Mouse (Mus musculus) 3134 (cell line): ENCODE measurements around the gene Rgs12.

Source experiments
- DNase-seq: peaks from one replicate; pipeline ENCODE4 v3.0.0-alpha.2; 2011; ENCODE audit warnings: low spot score; ENCODE audit not compliant: insufficient read length; ENCODE audit errors: extremely low read depth

The Rgs12 gene

GRCm38 (mm10) chr5:34931091-34931490 is 18.2 kb upstream of the Rgs12 start:
- DNase-seq, result no peak

GRCm38 (mm10) chr5:34931516-34932457 is 17.5 kb upstream of the Rgs12 start:
- DNase-seq, result no peak

- DNase-seq, result no peak
Observed at GRCm38 (mm10) chr5:34932458-34932806, 16.8 kb upstream of the Rgs12 start.

GRCm38 (mm10) chr5:34933461-34933860 is 15.8 kb upstream of the Rgs12 start:
- no peak for DNase-seq

DNA sequence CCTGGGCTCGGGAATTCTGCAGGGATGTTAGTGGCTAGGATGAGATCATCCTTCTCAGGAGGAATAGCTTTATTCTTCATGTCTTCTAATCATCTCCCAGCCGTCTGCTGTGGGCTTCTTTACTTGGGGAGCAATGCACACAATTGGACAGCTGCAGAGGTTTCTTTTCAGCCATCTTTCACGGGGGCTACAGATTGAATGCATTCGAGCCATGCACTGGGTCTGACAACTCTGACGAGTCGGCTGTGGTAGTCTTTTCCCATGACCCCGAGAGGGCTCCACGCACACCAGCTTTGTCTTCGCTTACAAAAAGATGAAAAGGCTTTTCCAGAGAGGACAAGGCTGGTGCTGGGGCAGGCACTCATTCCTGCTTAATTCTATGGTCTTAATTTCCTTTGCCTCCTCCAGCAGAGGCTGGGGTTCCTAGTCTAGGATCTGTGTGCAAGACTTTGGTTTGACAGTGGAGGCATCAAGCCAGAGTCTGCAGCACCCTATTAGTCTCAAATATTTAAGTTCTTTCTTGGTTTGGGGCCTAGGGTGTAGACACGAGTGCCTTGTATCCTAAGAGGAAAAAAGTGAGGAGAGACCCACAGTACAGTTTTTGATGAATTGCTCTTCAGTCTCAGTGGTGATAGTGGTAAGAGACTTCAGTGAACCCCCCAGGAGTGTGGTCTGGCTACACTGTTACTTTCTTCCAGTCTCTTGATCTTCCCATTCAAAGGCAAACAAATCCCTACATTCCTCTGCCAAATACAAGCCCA is 7.4 kb upstream of the Rgs12 start:
- no peak for DNase-seq

DNA sequence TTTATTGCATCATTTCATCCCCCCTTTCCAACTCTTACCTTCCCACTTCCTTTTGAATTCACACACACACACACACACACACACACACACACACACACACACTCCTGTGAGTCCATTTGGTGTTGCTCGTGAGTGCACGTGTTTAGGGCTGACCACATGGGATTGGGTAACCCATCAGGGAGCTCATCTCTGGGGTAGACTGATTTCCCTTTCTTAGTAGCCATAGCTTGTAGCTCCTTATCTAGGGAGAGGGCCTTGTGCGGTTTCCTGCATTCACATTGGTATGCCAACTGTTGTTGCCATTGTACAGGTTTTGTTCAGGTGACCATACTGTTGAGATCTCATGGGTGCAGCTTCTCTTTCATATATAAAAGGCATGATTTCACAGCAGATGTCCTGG is 5.8 kb upstream of the Rgs12 start:
- no peak for DNase-seq

GRCm38 (mm10) chr5:34949769-34950211 is 545 bp downstream of the Rgs12 start:
- no peak for DNase-seq

GRCm38 (mm10) chr5:34950486-34951160 is 1.4 kb downstream of the Rgs12 start:
- no peak for DNase-seq

DNA sequence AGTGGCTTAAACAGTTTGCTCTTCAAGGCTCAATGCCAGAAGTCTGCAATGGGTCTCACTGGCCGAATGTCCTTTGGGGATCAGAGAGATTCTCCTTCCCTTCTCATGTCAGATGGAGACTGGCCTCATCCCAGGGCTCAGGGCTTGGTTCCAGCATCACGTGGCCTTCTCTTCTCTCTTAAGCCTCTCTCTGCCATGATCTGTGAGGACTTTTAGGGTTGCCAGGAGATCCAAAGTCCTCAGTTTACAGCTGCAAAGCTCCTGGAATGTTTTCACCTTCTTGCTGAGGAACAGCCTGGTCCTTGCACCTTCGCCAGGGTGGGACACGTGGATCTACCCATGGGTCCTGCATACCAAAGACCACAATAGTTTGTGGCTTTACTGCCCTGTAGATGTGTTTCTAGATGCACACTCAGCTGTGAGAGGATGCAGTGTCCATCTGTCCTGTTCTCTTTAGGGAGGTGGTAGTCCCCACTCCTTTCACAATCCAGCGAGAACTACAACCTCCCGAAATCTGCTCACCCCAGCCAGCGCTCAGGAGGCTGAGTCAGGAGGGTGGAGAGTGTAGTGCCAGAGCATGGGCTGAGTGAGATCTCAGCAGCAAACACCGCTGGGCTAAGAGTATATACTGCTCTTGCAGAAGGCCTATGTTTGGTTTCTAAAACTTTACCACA is 2.1 kb downstream of the Rgs12 start:
- no peak for DNase-seq

GRCm38 (mm10) chr5:34954508-34954907 is 5.3 kb downstream of the Rgs12 start:
- no peak for DNase-seq

GRCm38 (mm10) chr5:34955630-34956029 is 6.4 kb downstream of the Rgs12 start:
- no peak for DNase-seq

DNA sequence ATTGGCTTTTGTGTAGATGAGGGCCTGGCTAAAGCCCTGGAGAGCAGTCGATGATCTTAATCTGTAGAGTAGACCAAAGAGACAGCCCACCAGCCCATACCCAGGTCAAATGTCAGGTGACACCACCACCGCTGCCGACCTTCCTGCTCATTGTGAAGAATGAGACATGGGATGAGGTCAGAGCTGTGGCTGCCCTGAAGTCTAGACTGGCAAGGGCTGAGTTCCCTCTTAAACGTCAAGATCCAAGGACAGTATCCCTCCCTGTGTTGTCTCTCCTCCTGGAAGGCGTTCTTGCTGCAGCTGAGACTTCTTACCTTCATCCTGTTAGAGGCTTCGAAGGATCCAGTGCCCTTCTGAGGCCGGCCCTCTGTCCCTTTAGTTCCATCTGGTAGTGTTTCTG is 6.9 kb downstream of the Rgs12 start:
- no peak for DNase-seq

- DNase-seq, result no peak
Observed at GRCm38 (mm10) chr5:34957015-34957414, 7.8 kb downstream of the Rgs12 start.

- no peak for DNase-seq
Observed at GRCm38 (mm10) chr5:34960021-34960420, 10.8 kb downstream of the Rgs12 start.

GRCm38 (mm10) chr5:34965531-34965930 is 16.3 kb downstream of the Rgs12 start:
- DNase-seq, result no peak

DNA sequence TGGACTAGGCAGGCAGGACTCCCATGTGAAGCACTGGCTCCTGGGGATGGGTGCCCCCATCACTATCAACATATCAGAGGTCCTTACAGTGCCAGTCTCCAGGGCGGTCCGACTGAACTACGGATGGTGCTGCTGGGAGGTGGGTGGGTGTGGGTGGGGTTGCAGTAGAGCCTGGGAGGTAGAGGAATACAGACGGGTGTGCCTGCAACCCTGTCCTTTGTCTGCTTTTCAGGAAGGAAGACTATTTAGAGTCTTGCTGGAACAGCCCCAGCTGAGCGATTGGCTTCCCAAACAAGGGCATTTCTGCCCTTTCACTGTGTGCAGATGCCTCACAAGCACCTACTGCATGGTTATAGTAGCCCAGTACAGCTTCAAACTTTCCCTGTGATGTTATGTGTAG is 19.1 kb downstream of the Rgs12 start:
- no peak for DNase-seq

DNA sequence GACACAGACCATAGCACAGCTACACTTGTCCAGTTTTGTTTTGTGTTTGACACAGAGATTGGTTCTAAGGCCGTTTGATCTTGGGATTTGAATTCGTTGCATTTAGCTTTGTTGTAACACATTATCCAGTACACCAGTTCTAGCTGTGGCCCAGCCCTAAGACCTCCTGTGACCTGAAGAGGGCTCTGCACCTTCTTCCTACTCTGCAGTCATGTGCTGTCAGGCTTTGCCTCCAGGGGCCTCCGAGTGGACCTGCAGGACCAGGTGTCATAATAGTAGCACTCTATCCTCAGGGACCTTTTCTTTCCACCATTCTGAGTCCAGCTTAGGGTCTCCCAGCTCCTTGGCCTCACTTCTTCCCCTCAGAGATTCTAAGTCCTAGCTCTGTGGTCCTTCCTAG is 23.2 kb downstream of the Rgs12 start:
- DNase-seq, result no peak

DNA sequence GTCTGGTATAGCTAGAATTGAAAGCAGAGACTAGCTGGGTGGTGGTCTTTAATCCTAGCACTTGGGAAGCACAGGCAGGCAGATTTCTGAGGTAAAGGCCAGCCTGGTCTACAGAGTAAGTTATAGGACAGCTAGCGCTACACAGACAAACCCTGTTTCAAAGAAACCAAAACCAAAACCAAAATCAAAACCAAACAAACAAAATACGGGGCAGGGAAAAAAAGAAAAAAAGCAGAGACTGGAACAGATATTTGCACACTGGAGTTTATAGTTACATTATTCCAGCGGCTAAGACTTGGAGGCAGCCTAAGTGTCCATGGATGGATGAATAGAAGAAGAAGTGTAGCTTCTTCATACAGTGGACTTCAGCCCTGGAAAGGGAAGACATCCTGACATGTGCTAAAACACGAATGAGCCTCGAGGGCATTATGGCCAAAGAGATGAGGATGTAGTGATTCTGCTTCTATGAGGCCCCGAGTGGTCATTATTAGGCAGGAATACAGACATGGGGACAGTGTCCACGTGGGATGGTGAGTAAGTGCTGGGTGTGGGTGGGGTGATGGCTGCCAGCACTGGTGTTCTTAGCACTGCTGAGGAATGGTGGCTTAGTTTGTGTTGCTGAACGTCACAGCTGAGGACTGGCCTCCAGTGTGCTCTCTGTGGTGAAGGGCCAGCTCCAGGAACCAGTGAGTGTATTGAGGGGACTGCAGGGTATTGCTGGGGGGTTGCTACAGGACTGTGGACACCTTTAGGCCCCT is 24.5 kb downstream of the Rgs12 start:
- no peak for DNase-seq

GRCm38 (mm10) chr5:34974773-34975443 is 25.7 kb downstream of the Rgs12 start:
- DNase-seq, result no peak
